ENCODE assay signal across 22 mouse cellular contexts in the genomic region with DNA sequence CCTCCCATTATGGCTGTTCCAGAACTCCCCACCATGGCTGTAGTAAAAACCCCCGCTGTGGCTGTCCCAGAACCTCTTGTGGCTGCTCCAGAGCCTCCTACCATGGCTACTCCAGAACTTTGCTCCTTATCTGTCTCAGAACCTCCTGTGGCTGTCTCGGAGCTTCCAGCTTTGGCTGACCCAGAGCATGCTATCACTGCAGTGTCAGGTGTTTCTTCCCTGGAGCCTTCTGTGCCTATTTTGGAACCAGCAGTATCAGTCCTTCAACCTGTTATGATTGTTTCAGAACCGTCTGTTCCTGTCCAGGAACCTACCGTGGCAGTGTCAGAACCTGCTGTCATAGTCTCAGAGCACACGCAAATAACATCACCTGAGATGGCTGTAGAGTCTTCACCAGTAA.
"Had no signal": no experiment of that assay in that cellular context is flagged by ENCODE, and none has a peak within 500 bp of the region (broad histone marks: within the 10 kb centered on the region; RNA-seq: fewer than 3 reads in every experiment).

No protein-coding gene starts in this region.

- DNase-seq: gastrocnemius, adult 2 months; gastrocnemius, postnatal 10 days; gastrocnemius, postnatal 25 days; heart, adult 2 months; heart, postnatal 10 days; heart, postnatal 4 days; kidney, adult 18-20 months; kidney, adult 8-10 months; kidney, postnatal 10 days; kidney, postnatal 25 days; kidney, postnatal 4 days had no signal

- H3K27me3 ChIP-seq: heart, embryonic 12.5 days; hindbrain, embryonic 12.5 days; intestine, embryonic 15.5 days; limb, embryonic 13.5 days; limb, embryonic 15.5 days had no signal

- H3K9ac ChIP-seq: heart, embryonic 12.5 days; hindbrain, embryonic 12.5 days; hindbrain, embryonic 14.5 days; intestine, embryonic 15.5 days; limb, embryonic 13.5 days; limb, embryonic 15.5 days had no signal

- ATAC-seq: hindbrain, embryonic 16.5 days; intestine, embryonic 15.5 days had no signal

- H3K4me3 ChIP-seq: gastrocnemius, adult 2 months; heart, adult 2 months; heart, embryonic 10.5 days; heart, embryonic 12.5 days; hindbrain, embryonic 10.5 days; hindbrain, embryonic 12.5 days; intestine, embryonic 15.5 days; layer of hippocampus, adult 2 months; left cerebral cortex, adult 2 months; limb, embryonic 13.5 days; limb, embryonic 15.5 days had no signal

- H3K4me2 ChIP-seq: heart, embryonic 12.5 days; hindbrain, embryonic 12.5 days; hindbrain, embryonic 14.5 days; intestine, embryonic 15.5 days; limb, embryonic 13.5 days; limb, embryonic 15.5 days had no signal

- H3K27ac ChIP-seq: gastrocnemius, adult 2 months; heart, adult 2 months; heart, embryonic 10.5 days; hindbrain, embryonic 10.5 days; hindbrain, embryonic 12.5 days; hindbrain, embryonic 14.5 days; intestine, embryonic 15.5 days; layer of hippocampus, adult 2 months; left cerebral cortex, adult 2 months; limb, embryonic 13.5 days; limb, embryonic 15.5 days had no signal

- H3K9me3 ChIP-seq: heart, embryonic 10.5 days; heart, embryonic 12.5 days; hindbrain, embryonic 10.5 days; hindbrain, embryonic 12.5 days; intestine, embryonic 15.5 days; limb, embryonic 15.5 days had no signal

- H3K4me1 ChIP-seq: heart, embryonic 12.5 days; hindbrain, embryonic 10.5 days; intestine, embryonic 15.5 days; limb, embryonic 13.5 days; limb, embryonic 15.5 days had no signal
